Mouse (Mus musculus): ENCODE results near the gene Abcg4.
"Not testable (repeated sequence)": the region's sequence is repeated elsewhere in the genome, so short reads cannot be mapped to it uniquely, and the experiment has no call there.

Abcg4 gene

GRCm38 (mm10) chr9:44288076-44288958 lies at the start of gene Abcg4:
Gene Abcg4, minus strand, starts transcription at chr9:44288615.
- DNase-seq = no peak

- DNase-seq = no peak
These were observed 49.2 kb upstream of the Abcg4 start for GRCm38 (mm10) chr9:44337436-44338169.

GRCm38 (mm10) chr9:44336964-44337363 lies 48.5 kb upstream of the Abcg4 start:
- DNase-seq = no peak

GRCm38 (mm10) chr9:44336513-44336912 lies 48.1 kb upstream of the Abcg4 start:
- DNase-seq = not testable (repeated sequence)

DNA sequence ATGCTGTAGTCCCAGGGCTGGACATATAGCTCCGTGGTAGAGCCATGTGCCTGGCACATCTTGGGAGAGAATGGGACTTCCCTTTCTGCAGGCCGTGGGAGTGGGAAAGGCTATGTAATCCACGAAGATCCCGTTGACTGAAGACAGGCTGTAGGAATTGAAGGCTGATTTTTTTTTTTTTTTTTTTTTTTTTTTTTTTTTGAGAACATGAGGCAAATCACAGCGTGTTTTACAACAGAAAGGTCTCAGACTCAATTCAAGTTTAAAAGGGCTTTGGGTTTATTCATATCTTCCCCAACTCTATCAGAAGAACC lies 47.6 kb upstream of the Abcg4 start:
- no peak for DNase-seq

GRCm38 (mm10) chr9:44335331-44336092 lies 47.1 kb upstream of the Abcg4 start:
- peak; percentile 24 to 69 for DNase-seq

GRCm38 (mm10) chr9:44334396-44335330 lies 46.2 kb upstream of the Abcg4 start, which contains the start of gene H2afx:
Gene H2afx, plus strand, starts transcription at chr9:44334694.
- peak; percentile 99 for DNase-seq

DNA sequence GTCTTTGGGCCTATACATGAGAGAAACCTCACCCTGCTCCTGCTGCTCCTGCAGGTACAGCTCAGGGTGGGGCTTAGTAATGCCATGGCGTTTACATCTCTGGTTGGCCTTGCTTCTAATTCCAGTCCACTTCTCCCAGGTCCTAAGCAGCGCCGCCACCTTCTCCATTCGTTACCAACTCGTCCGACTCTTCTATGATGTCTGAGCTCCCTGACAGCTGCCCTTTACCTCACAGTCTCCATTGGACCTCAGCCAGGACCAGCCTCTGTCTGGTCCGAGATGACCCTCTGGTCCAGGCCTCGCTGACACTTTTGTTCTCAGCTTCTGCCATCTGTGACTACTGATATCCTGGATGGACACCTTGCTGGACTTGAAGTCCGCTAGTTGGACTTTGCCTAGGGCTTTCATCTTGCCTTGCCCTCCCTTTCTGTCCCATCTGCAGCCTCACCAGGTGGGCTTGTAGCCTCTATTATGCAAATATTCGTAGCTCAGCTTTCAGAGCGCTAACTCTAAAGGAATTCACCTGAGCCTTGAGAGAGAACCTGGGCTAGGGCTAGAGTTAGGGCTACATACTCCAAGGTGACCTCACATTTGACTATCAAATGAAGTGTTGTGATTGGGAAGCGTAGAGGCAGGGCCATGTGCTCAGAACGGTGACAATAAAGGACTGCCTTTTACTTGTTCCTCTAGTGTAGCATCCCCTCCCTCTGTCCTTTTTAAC lies 44.7 kb upstream of the Abcg4 start:
- DNase-seq = no peak

DNA sequence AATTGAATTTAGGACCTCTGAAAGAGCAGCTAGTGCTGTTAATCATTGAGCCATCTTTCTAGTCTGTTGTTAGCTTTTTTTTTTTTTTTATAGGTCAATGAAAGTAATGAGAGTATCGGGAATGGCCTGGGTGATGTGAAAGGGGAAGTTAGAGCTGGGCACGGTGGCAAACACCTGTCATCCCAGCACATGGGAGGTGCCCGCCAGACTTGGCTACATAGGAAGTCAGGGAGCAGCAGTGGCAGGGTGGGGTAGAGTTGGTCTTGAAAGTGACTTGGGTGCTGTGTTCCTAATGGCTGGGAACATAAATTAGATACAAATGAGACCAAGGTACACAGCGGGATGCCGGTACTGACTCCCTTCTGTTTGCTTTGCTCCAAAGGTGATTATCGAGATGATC lies 42.3 kb upstream of the Abcg4 start:
- DNase-seq = no peak

DNA sequence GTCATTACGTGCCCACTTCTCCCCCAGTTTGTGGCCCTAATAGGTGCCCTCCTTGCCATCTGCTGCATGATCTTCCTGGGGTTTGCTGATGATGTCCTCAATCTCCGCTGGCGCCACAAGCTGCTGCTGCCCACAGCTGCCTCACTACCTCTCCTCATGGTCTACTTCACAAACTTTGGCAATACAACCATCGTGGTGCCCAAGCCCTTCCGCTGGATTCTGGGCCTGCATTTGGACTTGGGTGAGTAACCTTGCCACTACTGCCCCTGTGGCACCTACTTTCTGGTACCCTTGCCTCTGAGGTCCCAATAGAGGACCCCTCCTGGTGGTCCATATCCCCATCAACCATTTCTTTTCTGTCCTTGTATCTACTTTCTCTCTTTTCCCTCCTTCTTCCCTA lies 39.5 kb upstream of the Abcg4 start:
- no peak for DNase-seq

DNA sequence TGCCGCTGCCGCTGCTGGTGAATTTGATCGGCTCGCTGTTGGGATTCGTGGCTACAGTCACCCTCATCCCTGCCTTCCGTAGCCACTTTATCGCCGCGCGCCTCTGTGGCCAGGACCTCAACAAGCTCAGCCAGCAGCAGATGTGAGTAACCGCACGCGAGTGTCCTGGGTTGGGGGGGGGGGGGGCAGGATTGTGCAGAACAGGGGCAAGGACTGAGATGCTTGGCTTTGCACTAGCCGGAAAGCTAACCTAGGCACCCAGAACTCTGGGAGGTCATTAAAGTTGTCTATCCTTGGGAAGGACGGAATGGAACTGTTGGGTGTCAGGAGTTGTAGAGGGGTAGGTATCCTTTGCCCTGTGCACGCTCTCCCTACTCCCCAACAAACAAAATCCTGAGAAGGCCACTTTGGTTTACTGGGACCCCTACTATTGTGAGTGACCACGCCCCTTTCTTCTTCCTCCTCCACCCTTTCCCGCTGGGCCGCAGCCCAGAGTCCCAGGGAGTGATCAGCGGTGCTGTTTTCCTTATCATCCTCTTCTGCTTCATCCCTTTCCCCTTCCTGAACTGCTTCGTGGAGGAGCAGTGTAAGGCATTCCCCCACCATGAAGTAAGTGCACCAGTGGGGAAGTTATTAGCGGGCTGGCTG lies 38.8 kb upstream of the Abcg4 start:
- DNase-seq = peak; percentile 48 to 62

DNA sequence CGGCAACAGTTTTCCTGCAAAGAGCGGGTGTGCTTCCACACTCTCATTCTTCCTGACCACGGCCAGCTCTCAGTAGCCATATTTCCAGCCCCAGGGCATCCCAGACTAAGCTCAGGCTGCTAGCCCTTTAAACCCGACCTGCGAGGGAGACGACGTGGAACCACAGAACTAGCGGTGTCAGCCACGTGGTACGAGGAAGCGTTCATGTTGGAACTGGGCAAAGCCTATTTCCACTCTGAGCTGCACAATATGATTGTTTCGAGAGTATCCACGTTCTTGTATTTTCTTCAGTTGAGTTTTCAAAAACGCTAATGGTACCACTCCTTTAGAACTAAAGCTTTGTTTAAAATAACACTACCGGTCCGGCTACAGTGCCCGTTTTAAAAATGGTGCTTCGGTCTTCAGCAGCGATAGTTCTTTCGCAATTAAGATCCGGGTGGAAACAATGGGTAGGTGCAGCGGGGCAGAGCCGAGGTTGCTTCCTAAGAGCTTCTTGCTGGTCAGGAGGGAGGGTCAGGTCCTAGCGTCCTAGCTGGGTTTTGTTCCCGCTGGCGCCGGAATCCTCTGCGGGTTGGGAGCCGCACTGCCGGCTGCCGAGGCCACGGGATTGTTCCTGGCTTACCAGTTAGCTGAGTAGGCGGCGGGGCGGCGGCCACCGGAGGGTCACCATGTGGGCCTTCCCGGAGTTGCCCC lies 38.1 kb upstream of the Abcg4 start:
- peak; percentile 91 to 96 for DNase-seq

- no peak for DNase-seq
These were observed 37.5 kb upstream of the Abcg4 start, which contains the start of gene Dpagt1 for GRCm38 (mm10) chr9:44325768-44326370. Gene Dpagt1, plus strand, starts transcription at chr9:44326019.

- not testable (repeated sequence) for DNase-seq
These were observed 36.8 kb upstream of the Abcg4 start for GRCm38 (mm10) chr9:44325032-44325767.

DNA sequence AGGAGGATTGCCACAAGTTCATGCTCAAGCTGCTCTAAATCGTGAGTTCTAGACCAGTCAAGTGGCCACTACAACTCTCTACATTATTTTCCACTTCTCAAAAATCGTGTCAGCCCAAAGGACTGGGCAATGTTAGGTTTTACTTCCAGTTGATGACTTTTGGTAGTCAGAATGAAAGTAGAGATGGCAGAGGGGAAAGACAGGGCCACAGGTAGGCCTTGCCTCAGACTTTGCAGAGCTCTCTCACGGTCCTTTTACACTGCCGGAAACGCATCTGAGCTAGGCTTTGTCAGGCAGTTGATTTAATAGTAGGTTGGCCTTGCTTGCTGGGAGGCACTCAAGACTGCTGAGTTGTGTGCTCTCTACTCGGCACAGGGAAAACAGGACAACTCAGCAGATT lies 35.7 kb upstream of the Abcg4 start:
- DNase-seq = no peak

DNA sequence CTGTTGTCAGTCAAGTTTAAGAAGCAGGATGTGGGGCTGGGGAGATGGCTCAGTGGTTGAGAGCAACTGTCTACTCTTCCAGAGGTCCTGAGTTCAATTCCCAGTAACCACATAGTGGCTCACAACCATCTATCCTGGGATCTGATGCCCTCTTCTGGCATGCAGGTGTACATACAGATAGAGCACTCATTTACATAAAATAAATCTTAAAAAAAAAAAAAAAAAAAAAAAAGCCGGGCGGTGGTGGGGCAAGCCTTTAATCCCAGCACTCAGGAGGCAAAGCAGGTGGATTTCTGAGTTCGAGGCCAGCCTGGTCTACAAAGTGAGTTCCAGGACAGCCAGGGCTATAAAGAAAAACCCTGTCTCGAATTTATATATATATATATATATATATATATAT lies 35.2 kb upstream of the Abcg4 start:
- not testable (repeated sequence) for DNase-seq

GRCm38 (mm10) chr9:44320799-44321133 lies 32.4 kb upstream of the Abcg4 start:
- no peak for DNase-seq

- DNase-seq = peak; percentile 95 to 98
These were observed 31.7 kb upstream of the Abcg4 start, which contains the start of gene C2cd2l for GRCm38 (mm10) chr9:44319887-44320798. Gene C2cd2l, minus strand, starts transcription at chr9:44320285.

Measured in kidney, postnatal 25 days (tissue).